13 mouse cellular contexts compared by ENCODE assay signal in the genomic region with DNA sequence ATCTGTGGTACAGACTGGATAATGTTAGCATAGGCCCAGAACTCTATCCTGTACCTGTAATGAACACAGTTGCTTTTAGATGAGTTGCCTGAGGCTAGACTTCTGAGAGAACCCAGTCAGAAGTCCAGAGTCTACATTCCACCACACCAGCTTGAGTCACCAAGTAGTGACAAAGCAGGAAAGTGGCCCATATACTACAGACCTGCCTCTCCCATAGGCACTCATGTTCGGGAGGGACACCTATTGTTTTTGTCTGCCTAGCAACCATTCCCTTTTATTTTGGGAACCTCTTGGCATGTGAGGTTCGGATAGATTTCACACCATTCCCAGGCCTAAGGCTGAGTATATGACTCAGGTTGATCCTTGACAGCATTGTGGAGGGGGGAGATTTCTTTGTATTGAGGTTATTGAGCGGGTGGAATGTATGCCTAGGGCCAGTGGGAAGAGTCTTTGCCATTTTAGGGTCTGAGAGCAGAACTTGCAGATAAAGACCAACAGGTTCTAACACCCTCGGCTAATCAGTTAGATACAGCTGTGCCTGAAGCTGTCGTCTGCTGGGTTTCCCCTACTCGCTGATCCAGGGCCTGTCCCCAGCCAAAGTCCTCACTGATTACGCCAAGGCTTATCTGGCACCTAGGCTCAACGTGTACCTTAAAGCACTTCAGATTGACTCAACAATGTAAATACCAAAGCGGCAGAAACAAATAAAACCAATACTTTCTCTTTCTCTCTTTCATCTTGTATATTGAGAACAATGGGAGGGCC. TPM values are rescaled to one million over a fixed set of nuclear protein-coding genes. Genes with fewer than 3 reads are reported as not detected.
A peak's percentile ranks its signal among the peaks of the same experiment; 100 is the strongest.
DNase-seq lines count a peak whose midpoint lies in the region; ATAC-seq and TF ChIP-seq lines count a peak whose summit lies in the region.
"Had no signal": no experiment of that assay in that cellular context is flagged by ENCODE, and none has a peak within 500 bp of the region (broad histone marks: within the 10 kb centered on the region; RNA-seq: fewer than 3 reads in every experiment).

No protein-coding gene starts in this region.

- peak; percentile 59; the same call in 1 of the 2 replicates for ATAC-seq in intestine, embryonic 14.5 days (replicated peaks; ENCODE audit: low FRiP score, low TSS enrichment, low read depth)
- peak; percentile 83 for ATAC-seq in liver, embryonic 15.5 days (ENCODE audit: insufficient read depth)

- H3K27me3 ChIP-seq in intestine, embryonic 14.5 days (replicated peaks; ENCODE audit: control insufficient read depth, insufficient read depth, low read length): no peaks in the 10 kb centered on the region
- H3K27me3 ChIP-seq in liver, embryonic 15.5 days: peaks cover 12% of the 10 kb centered on the region

- H3K36me3 ChIP-seq in ES-E14 (ENCODE audit: control insufficient read depth, insufficient read depth, low read length, poor library complexity, severe bottlenecking): no peaks in the 10 kb centered on the region
- H3K36me3 ChIP-seq in intestine, embryonic 14.5 days (ENCODE audit: control insufficient read depth, insufficient read depth, low read length): no peaks in the 10 kb centered on the region
- no peaks in the 10 kb centered on the region for H3K36me3 ChIP-seq in liver, embryonic 15.5 days (replicated peaks)

- 57% methylated on average over 9 of the region's 9 CpGs for WGBS in intestine, embryonic 14.5 days
- WGBS in liver, embryonic 15.5 days (ENCODE audit: insufficient replicate concordance): 22% methylated on average over 9 of the region's 9 CpGs

- no peak overlapping the region for H3K4me2 ChIP-seq in intestine, embryonic 14.5 days (ENCODE audit: low read length)
- no peak overlapping the region for H3K4me2 ChIP-seq in liver, embryonic 15.5 days

- in situ Hi-C loops in ES-E14 (cut with MboI; ENCODE audit: low sequenced_read_pairs in 2 of 2, unreplicated experiment in 2 of 2): loop anchor here in 1 of 2 experiments (25.0 kb wide), 1 partner anchor 267 kb away; no protein-coding TSS in a partner anchor

- H3K4me3 ChIP-seq in ES-E14 (ENCODE audit: insufficient read depth in 1 of 2, low read depth in 1 of 2, low read length in 2 of 2, poor library complexity in 1 of 2, severe bottlenecking in 1 of 2): no peak overlapping the region
- H3K4me3 ChIP-seq in intestine, embryonic 14.5 days (ENCODE audit: low read depth, low read length): no peak overlapping the region
- no peak overlapping the region for H3K4me3 ChIP-seq in liver, embryonic 15.5 days (replicated peaks)
- H3K4me3 ChIP-seq: erythroblast, embryonic 14.5 days; gastrocnemius, adult 2 months had no signal

- peaks cover 0 to 22% of the 10 kb centered on the region in 2 experiments for H3K4me1 ChIP-seq in ES-E14 (ENCODE audit: control insufficient read depth in 2 of 2, insufficient read depth in 2 of 2, low read length in 2 of 2, poor library complexity in 1 of 2)
- H3K4me1 ChIP-seq in intestine, embryonic 14.5 days (replicated peaks; ENCODE audit: control insufficient read depth, insufficient read depth, low read length): no peaks in the 10 kb centered on the region; the same call in 1 of the 2 replicates
- peaks cover 14% of the 10 kb centered on the region for H3K4me1 ChIP-seq in liver, embryonic 15.5 days (replicated peaks)

- no peak overlapping the region for H3K9ac ChIP-seq in ES-E14 (ENCODE audit: insufficient read depth, low read depth, low read length, poor library complexity, severe bottlenecking)
- H3K9ac ChIP-seq in intestine, embryonic 14.5 days (ENCODE audit: low read length): no peak overlapping the region
- H3K9ac ChIP-seq in liver, embryonic 15.5 days: no peak overlapping the region

- H3K9me3 ChIP-seq in ES-E14 (ENCODE audit: control insufficient read depth, insufficient read depth, low read depth, low read length): no peaks in the 10 kb centered on the region
- H3K9me3 ChIP-seq in intestine, embryonic 14.5 days (ENCODE audit: control insufficient read depth, low read length): no peaks in the 10 kb centered on the region
- no peaks in the 10 kb centered on the region for H3K9me3 ChIP-seq in liver, embryonic 15.5 days (replicated peaks)

- DNase-seq in 3T3-L1 (ENCODE audit: low read depth, low spot score) (peak; percentile 45), ES-E14 (ENCODE audit: low read depth, low spot score) (no peak)
- no peak for DNase-seq in intestine, embryonic 14.5 days (ENCODE audit: low spot score)
- DNase-seq in gastrocnemius, postnatal 10 days: no peak
- DNase-seq in retina, postnatal 1 day: no peak
- no peak for DNase-seq in kidney, postnatal 4 days
- DNase-seq in cerebellum, adult 11 months: no peak
- DNase-seq: cerebellum, adult 2 months; gastrocnemius, adult 2 months; kidney, adult 8-10 months; thymus, postnatal 4 days had no signal

- H3K27ac ChIP-seq in ES-E14 (ENCODE audit: insufficient read depth, low read depth, low read length, poor library complexity, severe bottlenecking): no peak overlapping the region
- no peak overlapping the region for H3K27ac ChIP-seq in intestine, embryonic 14.5 days (ENCODE audit: low read depth)
- H3K27ac ChIP-seq in liver, embryonic 15.5 days (replicated peaks): peak overlapping the region; percentile 24; the same call in 1 of the 2 replicates
- H3K27ac ChIP-seq: gastrocnemius, adult 2 months had no signal

TF ChIP-seq in ES-E14, 5 proteins besides CTCF, POLR2A, EP300 and RAD21:
- TF ChIP-seq MAFK (IDR thresholded peaks at IDR 0.05; ENCODE audit: insufficient read depth, low read depth, low read length) (0 out of 2 replicates have a peak, but pooled peaks have one; percentile 38), HCFC1 (IDR thresholded peaks at IDR 0.05; ENCODE audit: borderline replicate concordance, insufficient read depth, low read length) (no peak), ZC3H11A (IDR thresholded peaks at IDR 0.05; ENCODE audit: borderline replicate concordance, low read depth, low read length) (no peak), ZNF384 (IDR thresholded peaks at IDR 0.05; ENCODE audit: low read depth, low read length) (no peak)

RNA-seq across cellular contexts. Expression of a gene that starts 44.1 kb away (rescaled TPM):
- 13.0 and 15.8 TPM in 2 replicates for total RNA-seq in ES-E14 (2012; rRNA removed)
- 21.8 and 23.6 TPM in 2 replicates for polyA plus RNA-seq in intestine, embryonic 14.5 days (2014; fragmentation: Nextera tagmentation; extraction: Ambion mirVana)
- 13.2 and 14.0 TPM in 2 replicates for polyA plus RNA-seq in liver, embryonic 15.5 days (2015; fragmentation: Nextera tagmentation; extraction: Ambion mirVana)
- 10 to 100 TPM; 60.4 to 64.9 TPM for total RNA-seq in gastrocnemius, postnatal 10 days (2021)
